Mouse (Mus musculus) myocyte (in vitro differentiated cells): ENCODE measurements at regions not wholly inside any gene's neighbourhood (a gene's known extent, or its start where the extent isn't known, plus 50 kb on each side); places are given as distances from the start of the nearest gene placed in this dataset.

Experiments used
- MYOG ChIP-seq, 3 experiments: IDR thresholded peaks; one replicate each; pipeline ENCODE4 v1.6.1; 2011; ENCODE audit warnings: control low read depth in 2 of 3, low read depth in 2 of 3, mild to moderate bottlenecking in 2 of 3; ENCODE audit not compliant: insufficient read length in 2 of 3, control insufficient read depth in 1 of 3, insufficient read depth in 1 of 3
- POLR2A ChIP-seq: IDR thresholded peaks from one replicate; pipeline ENCODE4 v1.6.1; 2011; ENCODE audit warnings: low read depth, mild to moderate bottlenecking, control low read depth, moderate library complexity; ENCODE audit not compliant: insufficient read length
- POLR2AphosphoS2 ChIP-seq: IDR thresholded peaks from one replicate; pipeline ENCODE4 v1.6.1; 2011; ENCODE audit warnings: low read depth, control low read depth; ENCODE audit not compliant: insufficient read length
- SRF ChIP-seq: IDR thresholded peaks from one replicate; pipeline ENCODE4 v1.6.1; 2011; ENCODE audit warnings: low read depth; ENCODE audit not compliant: control insufficient read depth, insufficient read length
- USF1 ChIP-seq: IDR thresholded peaks from one replicate; pipeline ENCODE4 v1.6.1; 2011; ENCODE audit warnings: low read depth, mild to moderate bottlenecking, control low read depth, moderate library complexity

DNA sequence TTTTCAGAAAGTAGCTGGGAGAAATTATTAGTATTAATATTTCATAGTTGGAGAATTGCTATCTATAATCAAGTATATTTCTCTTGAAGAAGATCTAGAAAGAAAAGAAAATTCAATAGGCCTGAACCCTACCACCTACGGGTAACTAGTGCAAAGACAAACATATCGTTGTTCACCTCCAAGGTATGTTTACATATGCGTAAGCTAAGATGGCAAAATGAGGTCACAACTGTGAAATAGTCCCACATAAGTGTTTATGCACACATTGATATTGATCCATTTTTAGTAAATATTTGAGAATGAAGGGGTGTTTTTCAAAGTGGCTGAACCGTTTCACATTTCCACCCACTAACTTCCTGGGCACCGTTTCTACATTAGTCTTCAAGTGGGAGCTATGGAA lies 227.6 kb upstream of the Spag17 start:
- TF ChIP-seq POLR2A (no peak), USF1 (no peak), SRF (no peak), MYOG (IDR thresholded peaks at IDR 0.05; ENCODE audit: control insufficient read depth in 1 of 3, insufficient read depth in 1 of 3, insufficient read length in 2 of 3, low read depth in 2 of 3) (no peak), POLR2AphosphoS2 (no peak)
